Mouse (Mus musculus): ENCODE results near the gene Dock3. TPM values are rescaled to one million over a fixed set of nuclear protein-coding genes. Genes with fewer than 3 reads are reported as not detected.

The Dock3 gene
- total RNA-seq (2023) = 1.5 and 3.2 TPM in 2 replicates

GRCm38 (mm10) chr9:107231539-107232139 lies at the start of gene Dock3:
TSS of gene Dock3 (minus strand) at chr9:107231909.

GRCm38 (mm10) chr9:106891829-106892551 lies 339.7 kb downstream of the Dock3 start, which contains the start of gene Manf:
TSS of gene Manf (minus strand) at chr9:106891979.

GRCm38 (mm10) chr9:106886828-106887702 lies 344.6 kb downstream of the Dock3 start, which contains the start of gene Rbm15b:
TSS of gene Rbm15b (minus strand) at chr9:106887428.

Other genes starting within 250 kb of the Dock3 start
- gene Mapkapk3, start 58.0 kb upstream of the Dock3 start, total RNA-seq (2023) = 90.3 and 116 TPM in 2 replicates
- gene Cish, start 64.1 kb upstream of the Dock3 start, total RNA-seq (2023) = 1.7 and 1.8 TPM in 2 replicates
- 4.8 and 6.3 TPM in 2 replicates for gene Hemk1, start 106.4 kb upstream of the Dock3 start, total RNA-seq (2023)
- not detected in 2 replicates for gene 6430571L13Rik, start 108.7 kb upstream of the Dock3 start, total RNA-seq (2023)
- gene Cacna2d2, start 167.7 kb upstream of the Dock3 start, total RNA-seq (2023) = 0.13 and 0.48 TPM in 2 replicates

All from neutrophil, adult 65 days (primary cell).